Mouse (Mus musculus): Measurements from ENCODE around the gene Ncstn. TPM values are rescaled to one million over a fixed set of nuclear protein-coding genes. Genes with fewer than 3 reads are reported as not detected.

Ncstn gene
- polyA plus RNA-seq, 1 experiment = 118 TPM

DNA sequence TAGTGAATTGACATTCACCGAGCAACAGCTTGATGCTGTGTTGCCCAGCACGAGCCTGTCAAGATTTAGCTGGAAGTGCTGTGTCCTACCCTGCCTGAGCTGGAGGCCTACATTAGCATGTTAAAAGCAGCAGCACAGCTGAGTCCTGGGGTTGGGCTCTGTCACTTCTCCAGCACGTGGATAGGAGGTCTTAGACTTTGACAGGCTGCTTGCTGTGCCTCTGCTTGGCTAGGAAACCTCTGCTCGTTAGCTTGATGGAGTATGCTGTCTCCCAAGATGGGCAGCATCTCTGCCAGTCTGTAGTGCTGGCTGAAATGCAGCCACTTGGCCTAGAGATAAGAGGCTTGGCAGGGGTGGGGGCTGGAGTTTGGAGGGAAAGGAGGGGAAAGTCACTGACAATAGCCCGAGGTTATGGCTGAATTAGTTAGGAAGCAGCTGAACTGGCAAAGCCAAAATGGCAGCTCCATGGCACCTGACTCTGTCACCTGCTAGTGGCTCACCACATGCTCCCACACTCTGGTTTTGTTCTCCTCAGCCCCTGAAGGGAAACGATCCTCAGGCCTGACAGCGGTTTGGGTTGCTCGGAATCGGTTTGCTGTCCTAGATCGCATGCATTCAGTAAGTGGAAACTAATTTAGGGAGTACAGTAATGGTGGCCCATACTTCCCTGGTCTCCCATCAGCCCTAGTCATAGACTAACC, 25.3 kb upstream of the Ncstn start:
- Histone ChIP-seq H3K4me3 (ENCODE audit: low read depth, low read length) (no peak overlapping the region), H3K36me3 (ENCODE audit: control insufficient read depth, insufficient read depth, low read length) (peaks cover 84% of the 10 kb centered on the region), H3K27ac (ENCODE audit: insufficient read depth, low read depth, low read length) (no peak overlapping the region), H3K4me1 (ENCODE audit: control insufficient read depth, insufficient read depth, insufficient read length, low read length) (no peaks in the 10 kb centered on the region), H3K27me3 (ENCODE audit: control insufficient read depth, insufficient read depth, low read length) (no peaks in the 10 kb centered on the region)
- 85% methylated on average over 10 of the region's 10 CpGs for WGBS
- TF ChIP-seq POLR2A (IDR thresholded peaks at IDR 0.05; ENCODE audit: low read depth, low read length) (no peak), CTCF (IDR thresholded peaks at IDR 0.05; ENCODE audit: extremely low read depth, insufficient read length, insufficient replicate concordance, low read depth, low read length) (no peak)

DNA sequence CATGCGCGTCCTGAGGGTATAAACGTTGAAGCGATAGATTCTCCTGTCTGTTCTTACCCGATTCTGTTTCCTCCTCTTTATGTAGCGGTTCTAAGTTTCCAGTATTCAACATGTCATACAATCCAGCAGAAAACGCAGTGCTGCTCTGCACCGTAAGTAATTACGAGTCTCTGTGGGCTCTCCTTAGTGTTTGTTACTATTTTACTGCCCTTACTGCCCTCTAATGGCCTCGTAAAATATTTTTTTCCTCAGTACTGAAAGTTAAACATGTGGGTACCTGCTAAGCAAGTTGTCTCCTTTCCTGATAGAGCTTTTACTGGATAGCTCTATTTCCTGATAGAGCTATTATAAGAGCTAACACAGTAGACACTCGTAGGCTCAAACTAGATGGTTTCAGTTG, 22.5 kb upstream of the Ncstn start:
- H3K36me3 ChIP-seq (ENCODE audit: control insufficient read depth, insufficient read depth, low read length) = peaks cover 81% of the 10 kb centered on the region
- no peaks in the 10 kb centered on the region for H3K4me1 ChIP-seq (ENCODE audit: control insufficient read depth, insufficient read depth, insufficient read length, low read length)
- TF ChIP-seq POLR2A (IDR thresholded peaks at IDR 0.05; ENCODE audit: low read depth, low read length) = no peak
- no peak for TF ChIP-seq CTCF (IDR thresholded peaks at IDR 0.05; ENCODE audit: extremely low read depth, insufficient read length, insufficient replicate concordance, low read depth, low read length)
- no peak overlapping the region for H3K27ac ChIP-seq (ENCODE audit: insufficient read depth, low read depth, low read length)
- 64% methylated on average over 11 of the region's 11 CpGs for WGBS
- H3K27me3 ChIP-seq (ENCODE audit: control insufficient read depth, insufficient read depth, low read length) = no peaks in the 10 kb centered on the region
- H3K4me3 ChIP-seq (ENCODE audit: low read depth, low read length) = no peak overlapping the region

DNA sequence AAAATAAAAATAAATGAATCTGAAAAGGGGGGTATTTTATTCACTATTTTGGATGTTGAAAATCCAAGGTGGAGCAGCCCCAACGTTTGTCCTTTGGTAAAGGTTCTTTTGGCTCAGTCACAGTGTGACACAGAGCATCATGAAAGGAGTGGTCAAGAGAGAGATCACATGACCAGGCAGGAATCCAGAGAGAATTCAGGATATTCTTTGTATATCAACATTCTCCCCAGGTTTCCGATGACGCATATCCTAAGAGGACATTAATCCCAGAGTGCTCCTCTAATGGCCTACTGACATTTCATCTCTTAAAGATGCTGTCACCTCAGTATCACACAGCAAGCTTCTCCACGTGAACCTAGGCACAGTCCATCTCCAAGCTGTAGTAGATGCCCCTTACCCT, 21.0 kb upstream of the Ncstn start:
- no peak overlapping the region for H3K4me3 ChIP-seq (ENCODE audit: low read depth, low read length)
- peaks cover 2% of the 10 kb centered on the region; the same call in 1 of the 2 replicates for H3K4me1 ChIP-seq (ENCODE audit: control insufficient read depth, insufficient read depth, insufficient read length, low read length)
- peaks cover 72% of the 10 kb centered on the region for H3K36me3 ChIP-seq (ENCODE audit: control insufficient read depth, insufficient read depth, low read length)
- no peak overlapping the region for H3K27ac ChIP-seq (ENCODE audit: insufficient read depth, low read depth, low read length)
- TF ChIP-seq POLR2A (IDR thresholded peaks at IDR 0.05; ENCODE audit: low read depth, low read length) (no peak), CTCF (IDR thresholded peaks at IDR 0.05; ENCODE audit: extremely low read depth, insufficient read length, insufficient replicate concordance, low read depth, low read length) (no peak)
- 84% methylated on average over 4 of the region's 4 CpGs for whole genome bisulfite sequencing
- H3K27me3 ChIP-seq (ENCODE audit: control insufficient read depth, insufficient read depth, low read length) = no peaks in the 10 kb centered on the region

DNA sequence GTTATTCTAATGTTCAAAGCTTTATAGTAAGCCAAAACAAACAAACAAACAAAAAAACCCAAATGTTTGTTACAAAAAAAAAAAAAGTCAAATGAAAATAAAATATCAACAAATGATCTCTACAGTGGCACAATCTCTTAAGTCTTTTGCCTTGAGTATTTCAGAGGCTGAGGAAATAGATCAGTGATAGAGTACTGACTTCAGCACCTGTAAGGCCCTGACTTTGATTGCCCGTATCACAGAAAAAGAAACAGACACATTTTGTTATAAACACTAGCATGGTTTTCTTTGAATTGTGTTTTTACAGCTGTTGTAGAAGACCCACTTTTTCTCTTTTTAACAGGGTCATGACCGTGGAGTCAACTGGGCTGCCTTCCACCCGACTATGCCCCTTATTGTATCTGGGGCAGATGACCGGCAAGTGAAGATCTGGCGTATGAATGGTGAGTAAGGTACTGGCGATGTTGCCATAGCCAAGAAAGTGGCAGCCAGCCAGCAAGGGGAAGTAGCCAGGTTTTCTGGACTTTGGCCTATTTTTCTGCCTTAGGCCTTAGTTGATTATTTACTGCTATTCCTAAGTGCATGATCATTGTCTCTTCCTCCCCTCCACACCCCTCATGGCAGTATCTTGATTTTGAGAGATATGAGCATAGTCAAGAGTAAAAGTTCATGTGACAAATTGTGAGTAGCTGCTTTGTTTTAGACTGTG, 16.9 kb upstream of the Ncstn start:
- peaks cover 60% of the 10 kb centered on the region for H3K36me3 ChIP-seq (ENCODE audit: control insufficient read depth, insufficient read depth, low read length)

DNA sequence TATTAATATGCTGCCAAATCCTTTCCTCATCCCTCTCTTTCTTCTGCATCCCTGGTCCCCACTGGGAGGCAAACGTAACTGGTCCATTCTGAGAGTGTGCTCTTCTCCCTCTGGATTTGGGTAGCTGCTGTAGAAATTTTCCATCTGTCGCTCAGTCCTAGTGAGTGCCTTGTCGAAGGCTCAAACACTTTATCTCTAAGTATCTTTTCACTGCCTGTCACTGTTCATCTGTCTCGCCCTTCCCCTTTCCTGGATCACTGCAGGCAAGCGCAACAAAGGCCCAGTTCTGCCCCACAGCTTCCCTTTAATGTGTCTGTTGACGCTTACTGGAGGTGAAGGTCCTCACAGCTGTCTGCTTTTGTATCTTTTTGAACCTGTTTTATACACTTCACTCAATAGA, 12.6 kb upstream of the Ncstn start:
- Histone ChIP-seq H3K4me1 (ENCODE audit: control insufficient read depth, insufficient read depth, insufficient read length, low read length) (peaks cover 2% of the 10 kb centered on the region; the same call in 1 of the 2 replicates), H3K36me3 (ENCODE audit: control insufficient read depth, insufficient read depth, low read length) (peaks cover 59% of the 10 kb centered on the region), H3K4me3 (ENCODE audit: low read depth, low read length) (no peak overlapping the region), H3K27ac (ENCODE audit: insufficient read depth, low read depth, low read length) (no peak overlapping the region), H3K27me3 (ENCODE audit: control insufficient read depth, insufficient read depth, low read length) (no peaks in the 10 kb centered on the region)
- 77% methylated on average over 6 of the region's 6 CpGs for WGBS
- no peak for TF ChIP-seq CTCF (IDR thresholded peaks at IDR 0.05; ENCODE audit: extremely low read depth, insufficient read length, insufficient replicate concordance, low read depth, low read length)

More for the DNA sequence above, 16.9 kb upstream of the Ncstn start:
- no peak overlapping the region for H3K4me3 ChIP-seq (ENCODE audit: low read depth, low read length)
- peaks cover 2% of the 10 kb centered on the region; the same call in 1 of the 2 replicates for H3K4me1 ChIP-seq (ENCODE audit: control insufficient read depth, insufficient read depth, insufficient read length, low read length)
- H3K27ac ChIP-seq (ENCODE audit: insufficient read depth, low read depth, low read length) = peak overlapping the region; percentile 84
- 28% methylated on average over 6 of the region's 6 CpGs for WGBS
- no peaks in the 10 kb centered on the region for H3K27me3 ChIP-seq (ENCODE audit: control insufficient read depth, insufficient read depth, low read length)
- TF ChIP-seq CTCF (IDR thresholded peaks at IDR 0.05; ENCODE audit: extremely low read depth, insufficient read length, insufficient replicate concordance, low read depth, low read length) (no peak), POLR2A (IDR thresholded peaks at IDR 0.05; ENCODE audit: low read depth, low read length) (no peak)

DNA sequence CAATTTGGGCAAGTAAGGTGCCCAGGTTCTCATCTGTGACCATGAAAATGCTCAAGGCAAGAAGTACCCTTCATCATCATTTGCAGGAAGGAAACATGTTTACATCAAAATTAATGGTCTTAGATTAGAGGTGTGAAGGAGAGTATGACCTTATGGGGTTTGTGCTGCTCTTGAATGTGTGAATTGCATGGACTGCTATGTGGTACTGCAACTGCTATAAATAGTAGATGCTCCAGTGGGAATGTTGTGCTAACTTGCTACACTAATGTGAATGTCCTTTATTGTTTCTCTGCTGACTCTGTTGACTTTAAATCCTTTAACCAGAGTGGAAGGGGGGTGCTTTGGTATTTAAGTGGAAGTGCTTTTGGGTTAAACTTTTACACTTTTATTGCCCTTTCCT, 11.7 kb upstream of the Ncstn start:
- peaks cover 2% of the 10 kb centered on the region; the same call in 1 of the 2 replicates for H3K4me1 ChIP-seq (ENCODE audit: control insufficient read depth, insufficient read depth, insufficient read length, low read length)
- H3K27ac ChIP-seq (ENCODE audit: insufficient read depth, low read depth, low read length) = no peak overlapping the region
- peaks cover 61% of the 10 kb centered on the region for H3K36me3 ChIP-seq (ENCODE audit: control insufficient read depth, insufficient read depth, low read length)
- H3K4me3 ChIP-seq (ENCODE audit: low read depth, low read length) = no peak overlapping the region
- TF ChIP-seq CTCF (IDR thresholded peaks at IDR 0.05; ENCODE audit: extremely low read depth, insufficient read length, insufficient replicate concordance, low read depth, low read length) = no peak
- TF ChIP-seq POLR2A (IDR thresholded peaks at IDR 0.05; ENCODE audit: low read depth, low read length) = no peak
- H3K27me3 ChIP-seq (ENCODE audit: control insufficient read depth, insufficient read depth, low read length) = no peaks in the 10 kb centered on the region

DNA sequence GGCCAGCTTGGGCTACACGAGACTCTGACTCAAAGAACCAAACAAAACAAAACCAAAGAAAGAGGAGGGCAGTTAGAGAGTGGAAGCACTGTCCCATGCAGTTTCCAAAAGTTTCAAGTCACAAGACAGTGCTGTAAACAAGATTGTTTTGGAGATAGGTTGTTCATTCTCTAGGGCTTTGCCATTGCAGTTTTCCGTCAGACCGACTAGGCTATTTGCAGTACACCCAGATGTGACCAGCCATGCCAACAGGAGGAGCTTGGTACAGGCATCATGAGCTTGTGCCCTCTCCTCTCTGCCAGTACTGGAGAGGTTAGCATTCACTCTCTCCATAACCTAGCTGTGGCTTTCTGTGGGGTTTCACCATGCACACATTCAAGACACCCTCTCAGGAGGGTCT, 10.9 kb upstream of the Ncstn start:
- H3K4me3 ChIP-seq (ENCODE audit: low read depth, low read length) = no peak overlapping the region
- no peak for TF ChIP-seq POLR2A (IDR thresholded peaks at IDR 0.05; ENCODE audit: low read depth, low read length)
- no peak for TF ChIP-seq CTCF (IDR thresholded peaks at IDR 0.05; ENCODE audit: extremely low read depth, insufficient read length, insufficient replicate concordance, low read depth, low read length)
- no peaks in the 10 kb centered on the region for H3K4me1 ChIP-seq (ENCODE audit: control insufficient read depth, insufficient read depth, insufficient read length, low read length)
- 70% methylated on average over 3 of the region's 3 CpGs for WGBS
- H3K27me3 ChIP-seq (ENCODE audit: control insufficient read depth, insufficient read depth, low read length) = no peaks in the 10 kb centered on the region
- peaks cover 65% of the 10 kb centered on the region for H3K36me3 ChIP-seq (ENCODE audit: control insufficient read depth, insufficient read depth, low read length)
- no peak overlapping the region for H3K27ac ChIP-seq (ENCODE audit: insufficient read depth, low read depth, low read length)
